Mouse (Mus musculus): ENCODE results near the gene Gabbr2. TPM values are rescaled to one million over a fixed set of nuclear protein-coding genes. Genes with fewer than 3 reads are reported as not detected.
A peak's percentile ranks its signal among the peaks of the same experiment; 100 is the strongest.

The Gabbr2 gene
- polyA plus RNA-seq, 1 experiment from 2014 or later: 1.3 TPM

DNA sequence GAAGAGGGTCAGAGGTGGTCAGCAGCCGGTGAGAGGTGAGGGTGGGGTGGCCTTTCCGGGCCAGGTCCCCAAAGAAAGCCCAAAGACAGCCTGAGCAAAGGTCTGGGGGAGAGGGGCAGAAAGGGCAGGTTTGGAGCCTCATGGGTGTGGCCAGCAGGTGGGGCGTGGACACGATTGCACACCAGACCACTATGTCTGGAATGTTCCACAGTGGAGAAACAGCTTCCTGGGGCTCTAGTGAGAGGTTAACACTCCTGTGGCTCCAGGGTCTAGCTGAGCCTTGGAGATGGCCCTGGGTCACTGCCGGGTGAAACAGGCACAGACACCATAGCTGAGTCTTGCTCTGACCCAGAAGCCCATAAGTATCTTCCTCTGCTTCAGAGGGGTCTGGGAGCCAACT is 368.7 kb downstream of the Gabbr2 start:
- ATAC-seq (ENCODE audit: low FRiP score): no peak

DNA sequence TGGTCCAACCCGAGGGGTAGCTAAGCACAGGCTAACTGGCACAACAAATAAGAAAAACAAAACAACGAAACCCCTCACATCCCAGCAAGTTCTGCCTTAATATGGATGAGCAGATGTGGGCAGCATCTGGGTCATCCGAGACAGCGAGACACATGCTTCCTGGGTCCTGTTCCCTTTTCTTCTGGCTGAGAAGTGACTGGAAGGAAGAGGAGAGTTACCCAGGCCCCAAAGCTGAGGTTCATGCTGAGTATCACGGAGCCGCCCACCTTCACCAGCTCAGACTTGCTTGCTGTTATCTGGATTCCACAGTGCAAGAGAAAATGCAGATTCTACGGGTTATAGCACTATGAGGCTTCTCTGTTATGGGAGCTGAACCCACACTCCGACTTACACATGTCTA is 370.7 kb downstream of the Gabbr2 start:
- no peaks in the 10 kb centered on the region for H3K9me3 ChIP-seq (replicated peaks)
- peaks cover 20% of the 10 kb centered on the region; the same call in 1 of the 2 replicates for H3K27me3 ChIP-seq
- ATAC-seq (ENCODE audit: low FRiP score): no peak
- no peak overlapping the region for H3K27ac ChIP-seq
- WGBS: 76% methylated on average over 8 of the region's 8 CpGs
- no peaks in the 10 kb centered on the region for H3K36me3 ChIP-seq
- peaks cover 2% of the 10 kb centered on the region; the same call in 1 of the 2 replicates for H3K4me1 ChIP-seq
- no peak overlapping the region for H3K4me2 ChIP-seq (replicated peaks)
- H3K9ac ChIP-seq: no peak overlapping the region
- no peak overlapping the region for H3K4me3 ChIP-seq

More for the DNA sequence above, 368.7 kb downstream of the Gabbr2 start:
- Histone ChIP-seq H3K9ac (no peak overlapping the region), H3K36me3 (no peaks in the 10 kb centered on the region), H3K4me1 (peaks cover 2% of the 10 kb centered on the region; the same call in 1 of the 2 replicates), H3K27me3 (peaks cover 20% of the 10 kb centered on the region; the same call in 1 of the 2 replicates), H3K4me2 (replicated peaks) (no peak overlapping the region), H3K4me3 (no peak overlapping the region), H3K27ac (no peak overlapping the region), H3K9me3 (replicated peaks) (no peaks in the 10 kb centered on the region)
- 90% methylated on average over 5 of the region's 5 CpGs for WGBS

DNA sequence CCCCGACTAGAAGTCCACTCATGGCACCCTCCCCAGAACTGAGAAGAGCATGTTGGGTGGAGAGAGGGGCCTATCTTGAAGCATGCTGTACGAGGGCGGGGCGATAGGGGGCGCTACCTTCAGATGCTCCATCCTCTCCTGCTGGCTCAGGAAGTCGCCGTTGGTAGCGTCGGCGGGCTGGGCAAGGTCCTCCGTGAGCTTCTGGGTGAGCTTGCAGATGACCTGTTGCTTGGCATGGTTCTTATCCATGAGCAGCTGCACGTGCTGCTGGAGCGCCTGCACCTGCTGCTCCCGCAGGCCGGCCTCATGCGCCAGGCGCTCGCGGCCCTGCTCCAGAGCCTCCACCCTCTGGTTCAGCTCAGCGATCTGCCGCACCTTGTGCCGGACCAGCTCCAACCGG is 371.3 kb downstream of the Gabbr2 start:
- H3K4me3 ChIP-seq: no peak overlapping the region
- H3K36me3 ChIP-seq: no peaks in the 10 kb centered on the region
- H3K27ac ChIP-seq: no peak overlapping the region
- H3K9me3 ChIP-seq (replicated peaks): no peaks in the 10 kb centered on the region
- peak overlapping the region; percentile 26; the same call in 1 of the 2 replicates for H3K4me2 ChIP-seq (replicated peaks)
- ATAC-seq (ENCODE audit: low FRiP score): no peak
- peaks cover 20% of the 10 kb centered on the region; the same call in 1 of the 2 replicates for H3K27me3 ChIP-seq
- 9% methylated on average over 23 of the region's 23 CpGs for WGBS
- H3K9ac ChIP-seq: no peak overlapping the region
- peaks cover 2% of the 10 kb centered on the region; the same call in 1 of the 2 replicates for H3K4me1 ChIP-seq

DNA sequence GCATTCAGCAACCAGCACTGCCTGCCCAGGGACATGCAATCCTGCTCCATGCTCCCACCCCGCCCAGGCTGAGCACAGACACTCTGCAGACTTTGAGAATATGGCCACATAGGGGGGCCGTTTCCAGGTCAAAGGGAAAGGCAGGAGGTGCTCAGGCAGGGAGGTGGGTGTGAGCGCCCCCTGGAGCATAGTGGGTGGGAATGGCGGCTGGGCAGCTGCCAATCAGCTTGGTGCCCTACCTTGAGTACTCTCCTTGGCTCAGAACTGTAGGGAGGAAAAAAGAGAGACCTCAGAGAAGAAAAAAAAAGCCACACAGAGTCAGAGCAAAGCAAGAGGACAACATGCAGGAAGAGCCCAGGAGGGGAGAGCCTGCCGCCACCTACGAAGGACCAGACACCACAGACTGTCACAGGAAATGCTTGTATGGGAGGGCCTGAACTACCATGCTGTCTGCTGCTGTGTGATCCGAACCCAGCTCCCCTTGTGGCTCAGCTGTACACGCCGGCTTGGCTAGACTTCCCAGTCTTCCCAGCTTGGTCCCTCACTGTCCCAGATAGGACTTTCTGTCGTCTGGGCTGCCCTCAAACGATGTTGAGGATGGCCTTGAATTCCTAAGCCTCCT is 373.4 kb downstream of the Gabbr2 start:
- Histone ChIP-seq H3K4me2 (replicated peaks) (no peak overlapping the region), H3K9ac (no peak overlapping the region), H3K27ac (no peak overlapping the region), H3K9me3 (replicated peaks) (no peaks in the 10 kb centered on the region), H3K4me3 (no peak overlapping the region), H3K36me3 (no peaks in the 10 kb centered on the region), H3K4me1 (peaks cover 2% of the 10 kb centered on the region; the same call in 1 of the 2 replicates), H3K27me3 (peaks cover 20% of the 10 kb centered on the region; the same call in 1 of the 2 replicates)
- no peak for ATAC-seq (ENCODE audit: low FRiP score)
- WGBS: 64% methylated on average over 11 of the region's 11 CpGs

DNA sequence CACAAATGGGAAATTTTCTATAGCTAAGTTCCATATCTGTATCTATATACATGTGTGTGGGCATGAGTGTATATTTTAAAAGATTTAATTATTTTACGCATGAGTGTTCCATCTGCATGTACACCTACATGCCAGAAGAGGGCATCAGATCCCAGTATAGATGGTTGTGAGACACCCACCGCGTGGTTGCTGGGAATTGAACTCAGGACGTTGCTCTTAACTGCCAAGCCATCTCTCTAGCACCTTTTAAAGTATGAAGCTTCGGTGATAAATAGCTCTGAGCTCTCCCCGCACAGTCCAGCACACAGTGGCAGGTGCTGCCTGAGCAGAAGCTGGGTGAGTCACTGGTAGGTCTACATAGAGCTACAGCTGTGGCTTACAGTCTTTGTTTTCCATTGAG is 374.3 kb downstream of the Gabbr2 start:
- peaks cover 5% of the 10 kb centered on the region; the same call in 1 of the 2 replicates for H3K4me1 ChIP-seq
- H3K27ac ChIP-seq: no peak overlapping the region
- peaks cover 20% of the 10 kb centered on the region; the same call in 1 of the 2 replicates for H3K27me3 ChIP-seq
- H3K4me2 ChIP-seq (replicated peaks): no peak overlapping the region
- no peaks in the 10 kb centered on the region for H3K36me3 ChIP-seq
- no peak overlapping the region for H3K4me3 ChIP-seq
- no peak overlapping the region for H3K9ac ChIP-seq
- WGBS: 77% methylated on average over 6 of the region's 6 CpGs
- ATAC-seq (ENCODE audit: low FRiP score): no peak
- H3K9me3 ChIP-seq (replicated peaks): no peaks in the 10 kb centered on the region

DNA sequence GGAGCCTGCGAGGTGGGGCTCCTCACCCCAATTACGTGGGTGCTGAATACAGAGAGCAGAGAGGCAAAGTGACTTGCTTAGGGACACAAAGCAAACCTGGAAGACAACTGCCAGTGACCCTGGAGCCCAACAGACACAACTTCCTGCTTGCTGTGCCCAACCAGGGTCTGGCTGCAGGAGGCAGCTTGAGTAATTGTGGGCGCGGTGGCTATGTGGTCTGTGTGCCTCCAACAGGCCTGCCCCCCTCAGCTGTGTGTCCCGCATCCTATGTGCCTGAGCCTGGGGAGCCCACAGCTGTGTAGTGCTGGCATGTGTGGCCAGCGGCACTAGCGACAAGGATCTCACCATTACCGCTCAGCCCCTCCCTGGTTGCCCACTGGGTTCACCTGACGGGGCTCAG is 377.0 kb downstream of the Gabbr2 start:
- no peak overlapping the region for H3K9ac ChIP-seq
- no peak overlapping the region for H3K4me2 ChIP-seq (replicated peaks)
- no peak overlapping the region for H3K4me3 ChIP-seq
- H3K27ac ChIP-seq: no peak overlapping the region
- H3K36me3 ChIP-seq: no peaks in the 10 kb centered on the region
- peaks cover 5% of the 10 kb centered on the region; the same call in 1 of the 2 replicates for H3K27me3 ChIP-seq
- whole genome bisulfite sequencing: 70% methylated on average over 9 of the region's 9 CpGs
- H3K4me1 ChIP-seq: 0 out of 2 replicates have a peak, but pooled peaks cover 4% of the 10 kb centered on the region
- no peaks in the 10 kb centered on the region for H3K9me3 ChIP-seq (replicated peaks)
- ATAC-seq (ENCODE audit: low FRiP score): no peak

DNA sequence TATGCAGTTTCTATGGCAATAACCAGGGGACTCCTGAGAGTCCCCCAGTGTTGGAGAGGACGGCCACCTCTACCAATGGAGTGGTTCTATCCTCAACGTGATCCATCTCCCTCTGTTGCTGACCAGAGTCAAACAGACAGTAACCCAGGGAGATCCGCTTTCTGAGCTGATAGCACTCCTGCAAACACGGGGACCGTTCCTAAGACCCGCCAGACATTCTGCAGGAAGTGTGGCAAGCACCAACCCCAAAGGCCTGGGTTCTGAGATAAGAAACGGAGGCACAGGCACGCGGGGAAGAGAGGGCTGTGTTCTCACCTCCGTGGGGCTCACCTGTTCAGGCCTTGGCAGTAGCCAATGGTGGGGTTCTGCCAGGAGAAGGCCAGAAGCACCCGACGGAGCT is 378.1 kb downstream of the Gabbr2 start:
- no peak overlapping the region for H3K4me3 ChIP-seq
- 79% methylated on average over 12 of the region's 12 CpGs for WGBS
- no peak for ATAC-seq (ENCODE audit: low FRiP score)
- no peak overlapping the region for H3K27ac ChIP-seq
- H3K9me3 ChIP-seq (replicated peaks): no peaks in the 10 kb centered on the region
- no peak overlapping the region for H3K4me2 ChIP-seq (replicated peaks)
- 0 out of 2 replicates have a peak, but pooled peaks cover 4% of the 10 kb centered on the region for H3K4me1 ChIP-seq
- no peak overlapping the region for H3K9ac ChIP-seq
- no peaks in the 10 kb centered on the region for H3K36me3 ChIP-seq
- H3K27me3 ChIP-seq: no peaks in the 10 kb centered on the region; the same call in 1 of the 2 replicates

Other genes with a start within 250 kb of the Gabbr2 start
- gene Anks6, start 65.6 kb upstream of the Gabbr2 start, polyA plus RNA-seq (2016; fragmentation: Nextera tagmentation; extraction: Ambion mirVana): 6.6 and 7.5 TPM in 2 replicates
- gene Galnt12, start 100.0 kb upstream of the Gabbr2 start, polyA plus RNA-seq (2016; fragmentation: Nextera tagmentation; extraction: Ambion mirVana): 2.3 and 3.4 TPM in 2 replicates
- 7.3 and 9.2 TPM in 2 replicates for gene Col15a1, start 216.3 kb upstream of the Gabbr2 start, polyA plus RNA-seq (2016; fragmentation: Nextera tagmentation; extraction: Ambion mirVana)

Measured in hindbrain, embryonic 12.5 days (tissue).